Mouse (Mus musculus): ENCODE results near the gene Tmem106a. TPM values are rescaled to one million over a fixed set of nuclear protein-coding genes. Genes with fewer than 3 reads are reported as not detected.
"Not testable (repeated sequence)": the region's sequence is repeated elsewhere in the genome, so short reads cannot be mapped to it uniquely, and the experiment has no call there.

The Tmem106a gene
- polyA plus RNA-seq, 1 experiment from 2014 or later: 4.5 TPM

- Histone ChIP-seq H3K4me3 (no peak overlapping the region), H3K9me3 (replicated peaks) (no peaks in the 10 kb centered on the region), H3K36me3 (no peaks in the 10 kb centered on the region), H3K27ac (ENCODE audit: poor library complexity, severe bottlenecking) (no peak overlapping the region), H3K4me1 (replicated peaks) (peaks cover 21% of the 10 kb centered on the region), H3K27me3 (replicated peaks) (0 out of 2 replicates have a peak, but pooled peaks cover 6% of the 10 kb centered on the region), H3K4me2 (peak overlapping the region; percentile 11), H3K9ac (no peak overlapping the region)
- ATAC-seq (ENCODE audit: insufficient number of reproducible peaks, low FRiP score): no peak
- WGBS: 13% methylated on average over 8 of the region's 8 CpGs
Measured at GRCm38 (mm10) chr11:101617849-101618248, 35.8 kb downstream of the Tmem106a start.

- Histone ChIP-seq H3K27me3 (replicated peaks) (0 out of 2 replicates have a peak, but pooled peaks cover 6% of the 10 kb centered on the region), H3K36me3 (no peaks in the 10 kb centered on the region), H3K4me1 (replicated peaks) (peaks cover 21% of the 10 kb centered on the region), H3K4me3 (no peak overlapping the region), H3K9ac (no peak overlapping the region), H3K27ac (ENCODE audit: poor library complexity, severe bottlenecking) (no peak overlapping the region), H3K9me3 (replicated peaks) (no peaks in the 10 kb centered on the region), H3K4me2 (no peak overlapping the region)
- ATAC-seq (ENCODE audit: insufficient number of reproducible peaks, low FRiP score): no peak
- WGBS: 84% methylated on average over 3 of the region's 3 CpGs
Measured at GRCm38 (mm10) chr11:101618596-101618995, 36.6 kb downstream of the Tmem106a start.

- not testable (repeated sequence) for H3K36me3 ChIP-seq; H3K27me3 ChIP-seq (replicated peaks); H3K9me3 ChIP-seq (replicated peaks); H3K4me3 ChIP-seq; H3K4me2 ChIP-seq; ATAC-seq (ENCODE audit: insufficient number of reproducible peaks, low FRiP score); H3K9ac ChIP-seq; H3K27ac ChIP-seq (ENCODE audit: poor library complexity, severe bottlenecking)
- peaks cover 17% of the 10 kb centered on the region for H3K4me1 ChIP-seq (replicated peaks)
- WGBS: 76% methylated on average over 11 of the region's 11 CpGs
Measured at GRCm38 (mm10) chr11:101620022-101620655, 38.1 kb downstream of the Tmem106a start.

GRCm38 (mm10) chr11:101626649-101626994 is 44.6 kb downstream of the Tmem106a start:
- 6% methylated on average over 8 of the region's 8 CpGs for WGBS
- Histone ChIP-seq H3K9ac (peak overlapping the region; percentile 73), H3K36me3 (0 out of 2 replicates have a peak, but pooled peaks cover 3% of the 10 kb centered on the region), H3K4me2 (peak overlapping the region; percentile 72), H3K9me3 (replicated peaks) (no peaks in the 10 kb centered on the region), H3K27ac (ENCODE audit: poor library complexity, severe bottlenecking) (peak overlapping the region; percentile 100), H3K4me1 (replicated peaks) (no peaks in the 10 kb centered on the region), H3K27me3 (replicated peaks) (no peaks in the 10 kb centered on the region), H3K4me3 (peak overlapping the region; percentile 46)
- peak; percentile 8; the same call in 1 of the 2 replicates for ATAC-seq (ENCODE audit: insufficient number of reproducible peaks, low FRiP score)

- H3K27ac ChIP-seq (ENCODE audit: poor library complexity, severe bottlenecking): peak within 1 kb of the TSS; percentile 100
- H3K4me1 ChIP-seq (replicated peaks): no peaks in the 10 kb centered on the region
- H3K36me3 ChIP-seq: 0 out of 2 replicates have a peak, but pooled peaks cover 3% of the 10 kb centered on the region
- no peaks in the 10 kb centered on the region for H3K27me3 ChIP-seq (replicated peaks)
- peak within 1 kb of the TSS; percentile 77 for H3K9ac ChIP-seq
- peak within 1 kb of the TSS; percentile 72 for H3K4me2 ChIP-seq
- ATAC-seq (ENCODE audit: insufficient number of reproducible peaks, low FRiP score): peak; percentile 90
- peak within 1 kb of the TSS; percentile 57 for H3K4me3 ChIP-seq
- under 1% methylated on average over 34 of the region's 34 CpGs for WGBS
- no peaks in the 10 kb centered on the region for H3K9me3 ChIP-seq (replicated peaks)
Measured at GRCm38 (mm10) chr11:101626995-101627856, 45.2 kb downstream of the Tmem106a start, which contains the start of gene Rdm1. TSS of gene Rdm1 (plus strand) at chr11:101627195.

GRCm38 (mm10) chr11:101627857-101628559 is 46.0 kb downstream of the Tmem106a start:
- Histone ChIP-seq H3K4me2 (peak overlapping the region; percentile 72), H3K27ac (ENCODE audit: poor library complexity, severe bottlenecking) (peak overlapping the region; percentile 98), H3K36me3 (0 out of 2 replicates have a peak, but pooled peaks cover 3% of the 10 kb centered on the region), H3K4me1 (replicated peaks) (no peaks in the 10 kb centered on the region), H3K27me3 (replicated peaks) (no peaks in the 10 kb centered on the region), H3K9ac (peak overlapping the region; percentile 77), H3K9me3 (replicated peaks) (no peaks in the 10 kb centered on the region), H3K4me3 (peak overlapping the region; percentile 57)
- peak; percentile 74 for ATAC-seq (ENCODE audit: insufficient number of reproducible peaks, low FRiP score)
- under 1% methylated on average over 33 of the region's 33 CpGs for WGBS

- H3K4me2 ChIP-seq: peak overlapping the region; percentile 72; the same call in 1 of the 2 replicates
- WGBS: 72% methylated on average over 4 of the region's 5 CpGs
- not testable (repeated sequence) for ATAC-seq (ENCODE audit: insufficient number of reproducible peaks, low FRiP score); H3K27ac ChIP-seq (ENCODE audit: poor library complexity, severe bottlenecking); H3K9me3 ChIP-seq (replicated peaks); H3K4me1 ChIP-seq (replicated peaks); H3K36me3 ChIP-seq; H3K4me3 ChIP-seq; H3K9ac ChIP-seq; H3K27me3 ChIP-seq (replicated peaks)
Measured at GRCm38 (mm10) chr11:101628733-101629417, 46.8 kb downstream of the Tmem106a start.

- no peaks in the 10 kb centered on the region for H3K4me1 ChIP-seq (replicated peaks)
- WGBS: 67% methylated on average over 10 of the region's 10 CpGs
- no peak for ATAC-seq (ENCODE audit: insufficient number of reproducible peaks, low FRiP score)
- no peak overlapping the region for H3K4me2 ChIP-seq
- no peaks in the 10 kb centered on the region for H3K9me3 ChIP-seq (replicated peaks)
- no peak overlapping the region for H3K4me3 ChIP-seq
- peaks cover 17% of the 10 kb centered on the region for H3K36me3 ChIP-seq
- no peaks in the 10 kb centered on the region for H3K27me3 ChIP-seq (replicated peaks)
- no peak overlapping the region for H3K9ac ChIP-seq
- no peak overlapping the region for H3K27ac ChIP-seq (ENCODE audit: poor library complexity, severe bottlenecking)
Measured at GRCm38 (mm10) chr11:101635660-101636059, 53.6 kb downstream of the Tmem106a start.

- Histone ChIP-seq H3K4me2 (no peak overlapping the region), H3K4me3 (no peak overlapping the region), H3K27me3 (replicated peaks) (no peaks in the 10 kb centered on the region), H3K9me3 (replicated peaks) (no peaks in the 10 kb centered on the region), H3K4me1 (replicated peaks) (peaks cover 7% of the 10 kb centered on the region; the same call in 1 of the 2 replicates), H3K9ac (no peak overlapping the region), H3K36me3 (peaks cover 5% of the 10 kb centered on the region), H3K27ac (ENCODE audit: poor library complexity, severe bottlenecking) (no peak overlapping the region)
- 85% methylated on average over 4 of the region's 4 CpGs for WGBS
- no peak for ATAC-seq (ENCODE audit: insufficient number of reproducible peaks, low FRiP score)
Measured at GRCm38 (mm10) chr11:101639761-101640160, 57.7 kb downstream of the Tmem106a start.

- Histone ChIP-seq H3K9ac (peak overlapping the region; percentile 55), H3K4me3 (peak overlapping the region; percentile 41)
- WGBS: 5% methylated on average over 52 of the region's 53 CpGs
Measured at GRCm38 (mm10) chr11:101640857-101641709, 59.0 kb downstream of the Tmem106a start.

More at GRCm38 (mm10) chr11:101640857-101641709, 59.0 kb downstream of the Tmem106a start:
- not testable (repeated sequence) for H3K36me3 ChIP-seq; H3K9me3 ChIP-seq (replicated peaks); H3K4me1 ChIP-seq (replicated peaks); H3K27me3 ChIP-seq (replicated peaks)
- Histone ChIP-seq H3K27ac (ENCODE audit: poor library complexity, severe bottlenecking) (peak overlapping the region; percentile 83), H3K4me2 (peak overlapping the region; percentile 62)
- peak; percentile 81 for ATAC-seq (ENCODE audit: insufficient number of reproducible peaks, low FRiP score)
